Mouse (Mus musculus): ENCODE measurements around the gene Ccdc187. TPM values are rescaled to one million over a fixed set of nuclear protein-coding genes. Genes with fewer than 3 reads are reported as not detected.

Gene Ccdc187
- total RNA-seq, 4 experiments from 2014 or later: not detected

GRCm38 (mm10) chr2:26223961-26224360, 70.4 kb downstream of the Ccdc187 start:
- DNase-seq (ENCODE audit: low spot score in 2 of 2): no peak

- no peak for DNase-seq (ENCODE audit: low spot score in 2 of 2)
These were observed 79.8 kb downstream of the Ccdc187 start for GRCm38 (mm10) chr2:26214526-26214925.

GRCm38 (mm10) chr2:26209566-26209965, 84.8 kb downstream of the Ccdc187 start:
- DNase-seq (ENCODE audit: low spot score in 2 of 2): no peak

- DNase-seq (ENCODE audit: low spot score in 2 of 2): peak; percentile 55 to 70
These were observed 86.1 kb downstream of the Ccdc187 start, which contains the start of gene Lhx3 for GRCm38 (mm10) chr2:26208126-26208789. Lhx3 (minus strand) TSS chr2:26208289.

- DNase-seq (ENCODE audit: low spot score in 2 of 2): no peak
These were observed 86.8 kb downstream of the Ccdc187 start for GRCm38 (mm10) chr2:26207559-26207958.

GRCm38 (mm10) chr2:26205761-26206160, 88.6 kb downstream of the Ccdc187 start:
- DNase-seq (ENCODE audit: low spot score in 2 of 2): no peak

DNA sequence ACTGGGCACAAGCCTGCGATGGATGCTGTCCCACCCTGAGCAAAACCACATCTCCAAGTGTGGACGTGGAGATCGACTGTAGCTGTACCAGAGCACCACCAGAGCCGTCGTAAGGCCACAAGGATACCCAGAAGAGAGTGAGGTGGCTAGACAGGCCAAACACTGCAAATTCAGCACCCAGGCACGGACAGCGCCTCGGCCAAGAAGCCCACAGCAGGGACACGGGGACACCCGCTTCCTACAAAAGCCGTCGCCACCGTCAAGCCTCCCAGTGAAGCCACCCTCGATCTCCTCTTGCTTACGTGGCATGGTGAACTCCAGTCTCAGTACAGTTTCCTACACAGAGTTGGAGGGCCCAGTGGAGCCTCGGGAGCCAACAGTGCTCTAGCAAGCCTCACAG, 89.2 kb downstream of the Ccdc187 start:
- no peak for DNase-seq (ENCODE audit: low spot score in 2 of 2)

- DNase-seq (ENCODE audit: low spot score in 2 of 2): no peak
These were observed 91.4 kb downstream of the Ccdc187 start for GRCm38 (mm10) chr2:26202849-26203475.

GRCm38 (mm10) chr2:26201926-26202848, 92.2 kb downstream of the Ccdc187 start:
- no peak for DNase-seq (ENCODE audit: low spot score in 2 of 2)

DNA sequence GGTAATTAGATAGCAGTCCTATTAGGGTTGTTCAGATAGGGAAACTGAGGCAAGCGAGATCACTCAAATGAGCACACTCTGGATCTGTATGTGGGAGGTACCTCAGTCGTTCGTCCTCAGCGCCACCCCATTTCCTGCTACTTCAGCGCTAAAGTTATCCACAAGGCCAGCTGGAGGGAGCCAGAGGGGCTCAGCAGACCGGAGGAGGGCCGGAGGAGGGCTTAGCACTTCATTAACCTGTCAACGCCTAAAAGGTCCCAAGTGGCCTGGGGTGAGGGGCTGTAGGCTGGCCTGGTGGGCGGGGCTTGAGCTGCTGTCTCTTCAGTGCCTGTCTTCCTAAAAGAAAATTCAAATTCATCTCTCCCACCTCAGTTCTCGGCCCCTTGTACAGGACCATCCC, 95.9 kb downstream of the Ccdc187 start:
- no peak for DNase-seq (ENCODE audit: low spot score in 2 of 2)

- no peak for DNase-seq (ENCODE audit: low spot score in 2 of 2)
These were observed 99.6 kb downstream of the Ccdc187 start for GRCm38 (mm10) chr2:26194552-26195339.

Other genes starting within 250 kb of the Ccdc187 start
- 10 to 100 TPM; 20.9 to 25.5 (median 22.8) TPM for gene Nacc2, start 171.3 kb downstream of the Ccdc187 start, total RNA-seq (2022)
- not detected for gene Lhx3, start 86.3 kb downstream of the Ccdc187 start, total RNA-seq (2022)
- gene Qsox2, start 57.0 kb downstream of the Ccdc187 start, total RNA-seq (2022): 1 to 10 TPM; 3.2 to 4.5 (median 3.3) TPM
- 1 to 10 TPM in 3 of 4 experiments, under 1 TPM in 1; 0.75 to 3.6 (median 1.6) TPM for gene Gpsm1, start 21.0 kb upstream of the Ccdc187 start, total RNA-seq (2022)
- gene Dnlz, start 57.6 kb upstream of the Ccdc187 start, total RNA-seq (2022): 10 to 100 TPM; 19.6 to 21.5 (median 20.6) TPM
- gene Card9, start 66.4 kb upstream of the Ccdc187 start, total RNA-seq (2022): under 1 TPM; 0.22 to 0.51 (median 0.47) TPM
- gene Snapc4, start 86.1 kb upstream of the Ccdc187 start, total RNA-seq (2022): 1 to 10 TPM; 3.0 to 8.2 (median 4.9) TPM
- 10 to 100 TPM; 17.8 to 28.0 (median 24.8) TPM for gene Entr1, start 94.8 kb upstream of the Ccdc187 start, total RNA-seq (2022)
- gene Pmpca, start 94.8 kb upstream of the Ccdc187 start, total RNA-seq (2022): 100 to 1,000 TPM; 132 to 147 (median 133) TPM
- 1 to 10 TPM; 9.0 to 9.6 (median 9.2) TPM for gene Inpp5e, start 114.6 kb upstream of the Ccdc187 start, total RNA-seq (2022)
- gene Sec16a, start 150.7 kb upstream of the Ccdc187 start, total RNA-seq (2022): 10 to 100 TPM; 22.2 to 26.6 (median 24.3) TPM
- 1 to 10 TPM; 4.9 to 7.0 (median 5.2) TPM for gene Notch1, start 222.1 kb upstream of the Ccdc187 start, total RNA-seq (2022)

Data from gastrocnemius, adult 8-10 months (tissue).